Mouse (Mus musculus): ENCODE measurements around the gene Nfkbib. TPM values are rescaled to one million over a fixed set of nuclear protein-coding genes. Genes with fewer than 3 reads are reported as not detected.

Nfkbib gene
- polyA plus RNA-seq, 1 experiment: 134 TPM

GRCm38 (mm10) chr7:28807641-28808220, 40.4 kb upstream of the Nfkbib start:
- TF ChIP-seq CTCF (IDR thresholded peaks at IDR 0.05; ENCODE audit: control insufficient read depth, insufficient read depth, insufficient replicate concordance, low read depth, low read length) (no peak), POLR2A (IDR thresholded peaks at IDR 0.05; ENCODE audit: control insufficient read depth, low read depth, low read length) (no peak)
- Histone ChIP-seq H3K36me3 (ENCODE audit: control insufficient read depth, insufficient read depth, low read length) (peaks cover 2% of the 10 kb centered on the region; the same call in 1 of the 2 replicates), H3K4me3 (ENCODE audit: control insufficient read depth, low read depth, low read length) (peak overlapping the region; percentile 93), H3K4me1 (ENCODE audit: control insufficient read depth, insufficient read depth, low read length) (peaks cover 17% of the 10 kb centered on the region), H3K27me3 (ENCODE audit: control insufficient read depth, insufficient read depth, low read length) (no peaks in the 10 kb centered on the region), H3K27ac (ENCODE audit: control insufficient read depth, insufficient read depth, low read depth, low read length) (peak overlapping the region; percentile 98)

- no peaks in the 10 kb centered on the region for H3K27me3 ChIP-seq (ENCODE audit: control insufficient read depth, insufficient read depth, low read length)
- TF ChIP-seq POLR2A (IDR thresholded peaks at IDR 0.05; ENCODE audit: control insufficient read depth, low read depth, low read length) (no peak), CTCF (IDR thresholded peaks at IDR 0.05; ENCODE audit: control insufficient read depth, insufficient read depth, insufficient replicate concordance, low read depth, low read length) (no peak)
- peaks cover 17% of the 10 kb centered on the region for H3K4me1 ChIP-seq (ENCODE audit: control insufficient read depth, insufficient read depth, low read length)
- no peak overlapping the region for H3K4me3 ChIP-seq (ENCODE audit: control insufficient read depth, low read depth, low read length)
- H3K36me3 ChIP-seq (ENCODE audit: control insufficient read depth, insufficient read depth, low read length): no peaks in the 10 kb centered on the region
- no peak overlapping the region for H3K27ac ChIP-seq (ENCODE audit: control insufficient read depth, insufficient read depth, low read depth, low read length)
Observed at GRCm38 (mm10) chr7:28806869-28807268, 39.6 kb upstream of the Nfkbib start.

GRCm38 (mm10) chr7:28803756-28804155, 36.4 kb upstream of the Nfkbib start:
- Histone ChIP-seq H3K27ac (ENCODE audit: control insufficient read depth, insufficient read depth, low read depth, low read length) (no peak overlapping the region), H3K4me3 (ENCODE audit: control insufficient read depth, low read depth, low read length) (no peak overlapping the region), H3K36me3 (ENCODE audit: control insufficient read depth, insufficient read depth, low read length) (no peaks in the 10 kb centered on the region), H3K4me1 (ENCODE audit: control insufficient read depth, insufficient read depth, low read length) (peaks cover 11% of the 10 kb centered on the region), H3K27me3 (ENCODE audit: control insufficient read depth, insufficient read depth, low read length) (no peaks in the 10 kb centered on the region)
- TF ChIP-seq CTCF (IDR thresholded peaks at IDR 0.05; ENCODE audit: control insufficient read depth, insufficient read depth, insufficient replicate concordance, low read depth, low read length): no peak
- no peak for TF ChIP-seq POLR2A (IDR thresholded peaks at IDR 0.05; ENCODE audit: control insufficient read depth, low read depth, low read length)

- no peak for TF ChIP-seq POLR2A (IDR thresholded peaks at IDR 0.05; ENCODE audit: control insufficient read depth, low read depth, low read length)
- TF ChIP-seq CTCF (IDR thresholded peaks at IDR 0.05; ENCODE audit: control insufficient read depth, insufficient read depth, insufficient replicate concordance, low read depth, low read length): no peak
- peaks cover 9% of the 10 kb centered on the region for H3K4me1 ChIP-seq (ENCODE audit: control insufficient read depth, insufficient read depth, low read length)
- no peaks in the 10 kb centered on the region for H3K27me3 ChIP-seq (ENCODE audit: control insufficient read depth, insufficient read depth, low read length)
- H3K27ac ChIP-seq (ENCODE audit: control insufficient read depth, insufficient read depth, low read depth, low read length): no peak overlapping the region; the same call in 1 of the 2 replicates
- no peaks in the 10 kb centered on the region for H3K36me3 ChIP-seq (ENCODE audit: control insufficient read depth, insufficient read depth, low read length)
- H3K4me3 ChIP-seq (ENCODE audit: control insufficient read depth, low read depth, low read length): no peak overlapping the region
Observed at GRCm38 (mm10) chr7:28802846-28803588, 35.7 kb upstream of the Nfkbib start.

GRCm38 (mm10) chr7:28801901-28802670, 34.8 kb upstream of the Nfkbib start:
- Histone ChIP-seq H3K27me3 (ENCODE audit: control insufficient read depth, insufficient read depth, low read length) (no peaks in the 10 kb centered on the region), H3K4me3 (ENCODE audit: control insufficient read depth, low read depth, low read length) (no peak overlapping the region), H3K27ac (ENCODE audit: control insufficient read depth, insufficient read depth, low read depth, low read length) (peak overlapping the region; percentile 45; the same call in 1 of the 2 replicates), H3K4me1 (ENCODE audit: control insufficient read depth, insufficient read depth, low read length) (peaks cover 7% of the 10 kb centered on the region), H3K36me3 (ENCODE audit: control insufficient read depth, insufficient read depth, low read length) (no peaks in the 10 kb centered on the region)
- TF ChIP-seq CTCF (IDR thresholded peaks at IDR 0.05; ENCODE audit: control insufficient read depth, insufficient read depth, insufficient replicate concordance, low read depth, low read length) (no peak), POLR2A (IDR thresholded peaks at IDR 0.05; ENCODE audit: control insufficient read depth, low read depth, low read length) (no peak)

GRCm38 (mm10) chr7:28801451-28801850, 34.1 kb upstream of the Nfkbib start:
- Histone ChIP-seq H3K4me1 (ENCODE audit: control insufficient read depth, insufficient read depth, low read length) (peaks cover 12% of the 10 kb centered on the region), H3K27ac (ENCODE audit: control insufficient read depth, insufficient read depth, low read depth, low read length) (no peak overlapping the region), H3K36me3 (ENCODE audit: control insufficient read depth, insufficient read depth, low read length) (no peaks in the 10 kb centered on the region), H3K4me3 (ENCODE audit: control insufficient read depth, low read depth, low read length) (no peak overlapping the region), H3K27me3 (ENCODE audit: control insufficient read depth, insufficient read depth, low read length) (no peaks in the 10 kb centered on the region)
- TF ChIP-seq POLR2A (IDR thresholded peaks at IDR 0.05; ENCODE audit: control insufficient read depth, low read depth, low read length) (no peak), CTCF (IDR thresholded peaks at IDR 0.05; ENCODE audit: control insufficient read depth, insufficient read depth, insufficient replicate concordance, low read depth, low read length) (no peak)

- H3K4me1 ChIP-seq (ENCODE audit: control insufficient read depth, insufficient read depth, low read length): peaks cover 23% of the 10 kb centered on the region
- H3K27ac ChIP-seq (ENCODE audit: control insufficient read depth, insufficient read depth, low read depth, low read length): no peak overlapping the region
- no peak for TF ChIP-seq CTCF (IDR thresholded peaks at IDR 0.05; ENCODE audit: control insufficient read depth, insufficient read depth, insufficient replicate concordance, low read depth, low read length)
- TF ChIP-seq POLR2A (IDR thresholded peaks at IDR 0.05; ENCODE audit: control insufficient read depth, low read depth, low read length): no peak
- no peaks in the 10 kb centered on the region for H3K27me3 ChIP-seq (ENCODE audit: control insufficient read depth, insufficient read depth, low read length)
- no peaks in the 10 kb centered on the region for H3K36me3 ChIP-seq (ENCODE audit: control insufficient read depth, insufficient read depth, low read length)
- H3K4me3 ChIP-seq (ENCODE audit: control insufficient read depth, low read depth, low read length): no peak overlapping the region
Observed at GRCm38 (mm10) chr7:28799994-28800393, 32.7 kb upstream of the Nfkbib start.
